Mouse (Mus musculus) heart, postnatal 0 days (tissue): ENCODE results near the gene Gpc3.

Experiments used
- CTCF ChIP-seq: IDR thresholded peaks from 2 replicates; pipeline ENCODE4 v1.5.1; 2016; ENCODE audit warnings: antibody characterized with exemption, control low read depth, low read depth
- EP300 ChIP-seq: IDR thresholded peaks from 2 replicates; pipeline ENCODE4 v1.6.1; 2016; ENCODE audit warnings: antibody characterized with exemption, low read depth

GRCm38 (mm10) chrX:52637419-52637818, 23.7 kb upstream of the Gpc3 start:
- TF ChIP-seq CTCF (no peak), EP300 (no peak)
